Mouse (Mus musculus) c-Kit-positive CD71-positive TER-119-negative erythroid progenitor cells, embryonic 14.5 days (primary cell): ENCODE data around the gene Olfr1301.

ENCODE experiments used
- DNase-seq: peaks from one replicate; pipeline ENCODE4 v3.0.0-alpha.2; 2013; ENCODE audit warnings: low read depth

Olfr1301 gene

DNA sequence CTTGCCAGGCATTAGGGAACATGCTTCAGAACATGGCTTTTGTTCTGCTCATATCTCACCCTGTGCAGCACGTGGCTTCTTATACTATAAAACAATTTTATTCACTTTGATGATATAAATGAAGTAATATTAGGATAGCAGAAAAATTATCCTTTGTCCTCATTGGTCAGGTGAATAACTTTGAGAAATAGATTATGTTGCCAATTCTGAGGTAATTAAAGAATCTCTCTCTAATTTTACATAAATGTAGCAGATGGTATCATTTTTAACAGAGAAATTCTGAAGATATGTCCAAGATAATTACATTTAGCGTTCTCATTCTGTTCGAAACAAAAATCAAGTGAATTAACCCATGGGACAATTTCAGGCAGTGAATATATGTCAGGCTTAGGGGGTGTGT is at the start of gene Olfr1301:
Gene Olfr1301, plus strand, starts transcription at position 301 of the 400 bp plus-strand sequence.
- DNase-seq: no peak

DNA sequence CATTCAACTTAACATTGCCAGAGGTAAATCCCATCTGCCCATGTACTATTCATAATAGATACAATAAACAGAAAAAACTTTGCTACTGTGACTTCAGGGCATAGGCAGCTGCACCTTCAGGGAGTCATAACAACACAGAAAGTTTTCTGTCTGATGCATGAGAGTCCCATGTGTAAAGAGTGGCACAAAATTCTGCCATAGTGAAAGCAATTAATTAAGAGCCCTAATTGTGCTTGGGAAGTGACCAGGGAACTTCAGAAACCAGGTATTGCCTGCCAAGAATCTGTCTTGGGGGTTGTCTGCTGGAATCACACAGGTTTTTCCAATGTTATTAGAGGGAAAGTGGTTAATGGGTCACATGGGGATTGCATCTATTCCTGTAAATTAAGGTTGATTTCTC is 24.1 kb upstream of the Olfr1301 start:
- no peak for DNase-seq

DNA sequence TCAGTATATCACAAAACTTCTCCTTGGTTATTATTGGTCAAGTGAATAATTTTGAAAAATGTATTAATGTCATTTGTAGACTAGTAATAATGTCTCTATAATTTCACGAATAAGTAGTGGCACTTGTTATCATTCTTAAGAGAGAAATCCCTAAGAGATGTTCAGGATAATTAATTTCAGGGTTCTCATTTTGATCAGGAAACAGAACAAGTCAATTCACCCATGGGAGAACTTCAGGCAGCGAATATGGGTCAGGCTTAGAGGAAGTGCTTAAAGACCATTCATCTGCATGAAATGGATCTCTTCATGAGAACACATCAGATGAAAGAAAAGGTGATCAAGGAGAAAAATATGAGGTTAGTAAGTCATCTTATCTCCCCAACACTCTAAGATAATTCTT is 26.3 kb downstream of the Olfr1301 start, which contains the start of gene Olfr1302:
Gene Olfr1302, plus strand, starts transcription at position 301 of the 400 bp plus-strand sequence.
- DNase-seq: no peak
